Mouse (Mus musculus): ENCODE data around the gene Blmh. TPM values are rescaled to one million over a fixed set of nuclear protein-coding genes. Genes with fewer than 3 reads are reported as not detected.

Blmh gene
- polyA plus RNA-seq, 1 experiment from 2014 or later: 113 TPM

DNA sequence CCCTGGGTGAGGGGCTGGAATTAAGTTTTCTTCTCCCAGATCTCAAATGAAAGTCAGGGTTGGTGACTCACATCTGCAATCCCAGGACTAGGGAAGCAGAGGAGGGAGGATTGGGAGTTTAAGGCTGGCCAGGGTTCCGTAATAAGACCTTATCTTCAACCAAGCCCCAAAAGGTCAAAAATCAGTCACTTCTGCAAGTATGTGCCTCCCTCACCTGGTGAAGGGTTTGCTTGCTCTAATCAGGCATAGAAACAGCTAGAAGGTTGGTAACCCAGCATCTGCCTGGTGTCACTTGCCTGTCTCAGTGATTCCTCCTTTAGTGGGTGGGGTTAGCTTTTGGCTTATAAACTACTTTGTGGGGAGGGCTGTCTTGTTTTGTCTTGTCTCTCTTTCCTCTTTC is 77.8 kb downstream of the Blmh start:
- DNase-seq (ENCODE audit: low spot score) (no peak), ATAC-seq (ENCODE audit: low FRiP score) (no peak)
- Histone ChIP-seq H3K4me1 (replicated peaks; ENCODE audit: control insufficient read depth, insufficient read depth, low read length) (peaks cover 13% of the 10 kb centered on the region; the same call in 1 of the 2 replicates), H3K27ac (no peak overlapping the region), H3K4me2 (replicated peaks) (no peak overlapping the region), H3K36me3 (replicated peaks; ENCODE audit: control insufficient read depth, insufficient read depth) (no peaks in the 10 kb centered on the region), H3K9me3 (ENCODE audit: control insufficient read depth, low read length) (no peaks in the 10 kb centered on the region), H3K9ac (no peak overlapping the region), H3K27me3 (ENCODE audit: control insufficient read depth, insufficient read depth, low read length) (peaks cover 45% of the 10 kb centered on the region), H3K4me3 (replicated peaks; ENCODE audit: low read length) (no peak overlapping the region)
- WGBS: 86% methylated on average over 1 of the region's 1 CpGs

DNA sequence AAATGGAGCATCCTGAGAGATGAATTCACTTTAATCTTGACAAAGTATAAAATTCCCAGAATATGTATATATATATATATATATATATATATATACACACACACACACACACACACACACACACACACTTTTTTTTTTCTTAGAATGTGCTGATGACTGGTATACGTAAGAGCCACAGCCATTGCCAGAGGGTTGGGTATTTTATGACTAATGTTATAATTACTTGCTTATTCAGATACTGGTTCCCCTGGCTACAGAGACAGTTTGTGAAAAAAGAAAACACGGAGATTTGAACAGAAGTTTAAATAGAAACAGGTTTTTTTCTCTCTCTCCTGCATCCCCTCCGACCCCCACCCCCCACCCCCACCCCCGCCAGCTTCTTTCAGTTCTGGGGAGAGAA is 81.3 kb downstream of the Blmh start:
- DNase-seq (ENCODE audit: low spot score) (no peak), ATAC-seq (ENCODE audit: low FRiP score) (no peak)
- no peak overlapping the region for H3K27ac ChIP-seq
- H3K4me3 ChIP-seq (replicated peaks; ENCODE audit: low read length): no peak overlapping the region
- 75% methylated on average over 4 of the region's 4 CpGs for WGBS
- no peaks in the 10 kb centered on the region for H3K4me1 ChIP-seq (replicated peaks; ENCODE audit: control insufficient read depth, insufficient read depth, low read length)
- no peaks in the 10 kb centered on the region for H3K9me3 ChIP-seq (ENCODE audit: control insufficient read depth, low read length)
- H3K9ac ChIP-seq: no peak overlapping the region
- H3K4me2 ChIP-seq (replicated peaks): no peak overlapping the region
- H3K27me3 ChIP-seq (ENCODE audit: control insufficient read depth, insufficient read depth, low read length): peaks cover 15% of the 10 kb centered on the region
- H3K36me3 ChIP-seq (replicated peaks; ENCODE audit: control insufficient read depth, insufficient read depth): no peaks in the 10 kb centered on the region

DNA sequence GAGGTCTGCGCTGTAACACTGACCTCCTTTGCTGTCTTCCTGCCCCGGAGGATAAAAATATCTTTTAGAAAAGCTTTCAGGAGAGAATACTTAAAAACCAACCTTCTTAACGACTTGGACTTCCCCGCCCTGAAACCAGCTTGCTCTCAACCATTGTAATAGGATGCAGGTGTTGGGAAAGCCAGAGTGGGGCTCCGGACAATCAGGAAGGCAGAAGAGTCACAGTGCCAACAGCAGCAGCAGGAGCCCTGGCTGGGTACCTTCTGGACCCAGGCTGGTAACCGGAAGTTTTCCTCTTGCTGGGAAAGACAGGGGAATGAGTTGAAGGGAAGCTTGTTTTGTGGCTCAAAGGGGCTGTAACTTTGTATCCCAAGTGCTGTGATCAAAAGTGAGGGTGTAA is 82.0 kb downstream of the Blmh start:
- no peaks in the 10 kb centered on the region for H3K9me3 ChIP-seq (ENCODE audit: control insufficient read depth, low read length)
- ATAC-seq (ENCODE audit: low FRiP score) (no peak), DNase-seq (ENCODE audit: low spot score) (no peak)
- H3K27ac ChIP-seq: no peak overlapping the region
- H3K27me3 ChIP-seq (ENCODE audit: control insufficient read depth, insufficient read depth, low read length): 0 out of 2 replicates have a peak, but pooled peaks cover 7% of the 10 kb centered on the region
- H3K4me2 ChIP-seq (replicated peaks): no peak overlapping the region
- no peaks in the 10 kb centered on the region for H3K36me3 ChIP-seq (replicated peaks; ENCODE audit: control insufficient read depth, insufficient read depth)
- no peak overlapping the region for H3K4me3 ChIP-seq (replicated peaks; ENCODE audit: low read length)
- 59% methylated on average over 6 of the region's 6 CpGs for WGBS
- no peak overlapping the region for H3K9ac ChIP-seq
- H3K4me1 ChIP-seq (replicated peaks; ENCODE audit: control insufficient read depth, insufficient read depth, low read length): no peaks in the 10 kb centered on the region

DNA sequence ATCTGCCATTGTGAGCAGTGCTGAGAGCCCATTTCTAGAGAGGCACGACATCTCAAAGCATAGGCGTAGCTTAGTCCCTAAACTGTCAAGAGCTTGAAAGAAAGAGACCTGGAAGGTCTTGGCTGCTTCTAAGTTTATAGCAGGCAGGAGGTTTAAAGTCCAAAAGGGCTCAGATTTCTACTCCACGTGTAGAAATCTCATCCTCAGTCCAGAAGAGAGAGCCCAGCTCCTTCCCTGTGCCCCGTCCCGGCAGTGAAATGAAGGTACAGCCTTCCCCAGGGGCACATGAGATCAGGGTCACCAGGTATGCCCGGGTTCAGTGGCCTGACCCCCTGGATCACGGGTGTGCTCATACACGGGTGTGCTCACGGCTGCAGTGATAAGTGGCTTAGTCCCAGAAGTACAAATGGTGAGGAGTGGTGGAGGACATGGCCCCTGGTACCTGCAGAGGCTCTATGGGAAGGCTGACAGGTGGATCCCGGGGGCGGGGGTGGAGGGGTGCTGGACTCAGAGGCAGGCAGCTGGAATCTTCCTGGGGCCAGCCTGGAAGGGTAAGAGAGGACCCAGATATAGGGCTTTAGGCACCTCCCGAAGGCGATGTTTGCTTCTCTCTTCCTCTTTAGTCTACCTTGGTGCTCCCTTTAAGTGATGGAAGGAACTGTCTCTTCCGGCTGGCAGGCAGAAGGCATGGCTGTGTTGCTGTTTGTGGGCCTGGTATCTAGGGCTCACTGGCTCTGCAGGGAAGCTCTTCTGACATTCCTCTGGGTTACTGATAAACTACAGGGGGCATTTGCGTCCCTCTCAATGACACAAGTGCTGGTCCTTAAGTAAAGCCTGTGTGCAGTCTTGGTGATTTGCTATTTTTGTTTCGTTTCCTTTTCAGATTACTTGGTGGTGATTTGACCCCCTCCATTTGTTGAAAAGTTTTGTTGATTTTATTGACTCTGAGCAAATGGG is 84.7 kb downstream of the Blmh start:
- DNase-seq (ENCODE audit: low spot score) (no peak), ATAC-seq (ENCODE audit: low FRiP score) (no peak)
- Histone ChIP-seq H3K4me3 (replicated peaks; ENCODE audit: low read length) (no peak overlapping the region), H3K36me3 (replicated peaks; ENCODE audit: control insufficient read depth, insufficient read depth) (no peaks in the 10 kb centered on the region), H3K4me2 (replicated peaks) (no peak overlapping the region), H3K9me3 (ENCODE audit: control insufficient read depth, low read length) (no peaks in the 10 kb centered on the region), H3K27ac (no peak overlapping the region), H3K27me3 (ENCODE audit: control insufficient read depth, insufficient read depth, low read length) (no peaks in the 10 kb centered on the region), H3K9ac (no peak overlapping the region), H3K4me1 (replicated peaks; ENCODE audit: control insufficient read depth, insufficient read depth, low read length) (no peaks in the 10 kb centered on the region)
- 80% methylated on average over 16 of the region's 16 CpGs for WGBS

DNA sequence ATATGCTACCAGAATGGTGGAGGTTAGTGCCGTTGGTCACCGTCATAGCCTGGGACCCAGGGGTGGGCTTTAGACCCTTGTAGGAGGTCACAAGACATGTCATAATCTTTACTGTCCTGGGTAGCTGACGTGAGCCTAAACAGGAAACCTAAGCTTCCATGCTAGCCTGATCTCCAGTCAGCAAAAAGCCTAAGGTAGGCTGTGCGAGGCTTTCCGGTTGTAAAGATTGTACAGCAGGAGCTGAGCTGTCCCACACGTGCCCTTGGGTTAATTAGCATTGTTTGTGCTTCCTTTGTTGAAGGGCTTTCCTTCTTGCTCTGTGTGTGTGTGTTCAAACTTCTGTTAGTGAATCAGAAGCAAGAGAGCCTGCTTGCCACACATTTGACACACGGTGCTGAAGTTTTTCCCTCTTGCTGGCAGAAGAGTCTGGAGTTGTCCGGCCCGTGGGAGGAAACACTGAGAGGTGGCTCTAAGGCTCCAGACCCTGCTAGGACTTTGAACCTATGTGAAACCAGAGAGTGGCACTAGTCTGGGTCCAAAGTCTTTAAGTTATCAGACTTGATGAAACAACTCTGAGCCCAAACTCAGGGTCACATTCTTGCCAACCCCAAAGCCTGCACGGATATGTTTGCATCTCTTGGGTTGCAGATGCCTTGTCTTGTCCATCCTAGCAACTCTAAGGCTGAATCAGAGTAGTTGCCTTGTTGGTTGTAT is 86.3 kb downstream of the Blmh start:
- 83% methylated on average over 10 of the region's 10 CpGs for WGBS
- H3K9ac ChIP-seq: no peak overlapping the region
- DNase-seq (ENCODE audit: low spot score) (no peak), ATAC-seq (ENCODE audit: low FRiP score) (no peak)
- H3K27ac ChIP-seq: no peak overlapping the region
- H3K27me3 ChIP-seq (ENCODE audit: control insufficient read depth, insufficient read depth, low read length): no peaks in the 10 kb centered on the region
- no peaks in the 10 kb centered on the region for H3K9me3 ChIP-seq (ENCODE audit: control insufficient read depth, low read length)
- H3K4me3 ChIP-seq (replicated peaks; ENCODE audit: low read length): no peak overlapping the region
- no peaks in the 10 kb centered on the region for H3K36me3 ChIP-seq (replicated peaks; ENCODE audit: control insufficient read depth, insufficient read depth)
- H3K4me2 ChIP-seq (replicated peaks): no peak overlapping the region
- no peaks in the 10 kb centered on the region for H3K4me1 ChIP-seq (replicated peaks; ENCODE audit: control insufficient read depth, insufficient read depth, low read length)

GRCm38 (mm10) chr11:77018046-77018445 is 93.4 kb downstream of the Blmh start:
- H3K27me3 ChIP-seq (ENCODE audit: control insufficient read depth, insufficient read depth, low read length): no peaks in the 10 kb centered on the region
- no peak overlapping the region for H3K27ac ChIP-seq
- no peak for ATAC-seq (ENCODE audit: low FRiP score)
- H3K4me1 ChIP-seq (replicated peaks; ENCODE audit: control insufficient read depth, insufficient read depth, low read length): no peaks in the 10 kb centered on the region
- no peak overlapping the region for H3K4me3 ChIP-seq (replicated peaks; ENCODE audit: low read length)
- no peaks in the 10 kb centered on the region for H3K36me3 ChIP-seq (replicated peaks; ENCODE audit: control insufficient read depth, insufficient read depth)
- H3K4me2 ChIP-seq (replicated peaks): no peak overlapping the region
- H3K9me3 ChIP-seq (ENCODE audit: control insufficient read depth, low read length): no peaks in the 10 kb centered on the region
- H3K9ac ChIP-seq: no peak overlapping the region
- DNase-seq (ENCODE audit: low spot score): no peak
- WGBS: 78% methylated on average over 11 of the region's 11 CpGs

DNA sequence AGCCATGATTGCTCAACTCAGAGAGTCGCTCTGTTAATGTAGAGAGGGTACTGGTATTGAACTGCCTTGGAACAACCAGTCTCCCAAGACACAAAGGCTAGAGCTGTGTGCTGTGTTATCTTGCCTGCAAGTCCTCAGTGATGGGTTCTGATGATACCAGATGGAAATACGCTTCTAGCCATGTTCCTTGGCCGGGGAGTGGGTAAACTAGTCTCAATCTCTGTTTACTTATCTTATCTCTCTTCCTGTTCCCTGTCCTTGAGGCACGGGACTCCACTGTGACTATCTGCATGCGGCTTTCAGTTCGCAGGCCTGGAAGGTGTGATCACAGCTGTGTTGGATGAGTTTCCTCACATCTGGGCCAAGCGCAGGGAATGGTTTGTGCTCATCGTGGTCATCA is 94.9 kb downstream of the Blmh start:
- 85% methylated on average over 8 of the region's 8 CpGs for WGBS
- Histone ChIP-seq H3K4me3 (replicated peaks; ENCODE audit: low read length) (no peak overlapping the region), H3K36me3 (replicated peaks; ENCODE audit: control insufficient read depth, insufficient read depth) (no peaks in the 10 kb centered on the region), H3K27ac (no peak overlapping the region), H3K9me3 (ENCODE audit: control insufficient read depth, low read length) (no peaks in the 10 kb centered on the region), H3K9ac (no peak overlapping the region), H3K4me2 (replicated peaks) (no peak overlapping the region), H3K4me1 (replicated peaks; ENCODE audit: control insufficient read depth, insufficient read depth, low read length) (no peaks in the 10 kb centered on the region), H3K27me3 (ENCODE audit: control insufficient read depth, insufficient read depth, low read length) (no peaks in the 10 kb centered on the region)
- DNase-seq (ENCODE audit: low spot score) (no peak), ATAC-seq (ENCODE audit: low FRiP score) (no peak)

- H3K27ac ChIP-seq: no peak overlapping the region
- no peak overlapping the region for H3K9ac ChIP-seq
- no peak overlapping the region for H3K4me3 ChIP-seq (replicated peaks; ENCODE audit: low read length)
- no peak for DNase-seq (ENCODE audit: low spot score)
- H3K9me3 ChIP-seq (ENCODE audit: control insufficient read depth, low read length): no peaks in the 10 kb centered on the region
- H3K36me3 ChIP-seq (replicated peaks; ENCODE audit: control insufficient read depth, insufficient read depth): no peaks in the 10 kb centered on the region
- WGBS: 67% methylated on average over 9 of the region's 9 CpGs
- H3K27me3 ChIP-seq (ENCODE audit: control insufficient read depth, insufficient read depth, low read length): no peaks in the 10 kb centered on the region
- no peaks in the 10 kb centered on the region for H3K4me1 ChIP-seq (replicated peaks; ENCODE audit: control insufficient read depth, insufficient read depth, low read length)
- no peak overlapping the region for H3K4me2 ChIP-seq (replicated peaks)
- ATAC-seq (ENCODE audit: low FRiP score): no peak
These were observed 97.3 kb downstream of the Blmh start for GRCm38 (mm10) chr11:77021749-77022396.

DNA sequence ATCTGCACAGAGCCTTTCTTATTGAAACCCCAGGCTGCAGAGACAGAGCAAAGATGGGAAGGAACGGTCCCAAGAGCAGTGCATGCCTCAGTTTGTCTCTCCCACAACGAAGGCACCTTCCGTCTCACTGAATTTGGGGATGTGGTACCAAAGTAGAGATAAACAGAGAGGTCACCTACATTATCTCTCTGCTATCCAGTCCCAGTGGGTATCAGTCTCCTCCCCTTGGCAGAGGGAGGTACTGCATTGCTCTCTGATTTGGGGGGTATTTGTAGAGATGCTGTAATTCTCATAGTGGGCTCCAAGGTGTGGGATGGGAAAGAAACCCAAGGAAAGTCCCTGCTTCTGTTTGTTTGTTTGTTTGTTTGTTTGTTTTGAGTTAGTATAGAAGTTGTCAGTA is 102.0 kb downstream of the Blmh start:
- ATAC-seq (ENCODE audit: low FRiP score) (no peak), DNase-seq (ENCODE audit: low spot score) (no peak)
- Histone ChIP-seq H3K4me3 (replicated peaks; ENCODE audit: low read length) (no peak overlapping the region), H3K4me1 (replicated peaks; ENCODE audit: control insufficient read depth, insufficient read depth, low read length) (no peaks in the 10 kb centered on the region), H3K4me2 (replicated peaks) (no peak overlapping the region), H3K27ac (no peak overlapping the region), H3K9me3 (ENCODE audit: control insufficient read depth, low read length) (no peaks in the 10 kb centered on the region), H3K27me3 (ENCODE audit: control insufficient read depth, insufficient read depth, low read length) (no peaks in the 10 kb centered on the region), H3K36me3 (replicated peaks; ENCODE audit: control insufficient read depth, insufficient read depth) (no peaks in the 10 kb centered on the region), H3K9ac (no peak overlapping the region)
- 77% methylated on average over 3 of the region's 3 CpGs for WGBS

All from hindbrain, embryonic 14.5 days (tissue).